Mouse (Mus musculus): ENCODE measurements around the gene Pacrg.

DNA sequence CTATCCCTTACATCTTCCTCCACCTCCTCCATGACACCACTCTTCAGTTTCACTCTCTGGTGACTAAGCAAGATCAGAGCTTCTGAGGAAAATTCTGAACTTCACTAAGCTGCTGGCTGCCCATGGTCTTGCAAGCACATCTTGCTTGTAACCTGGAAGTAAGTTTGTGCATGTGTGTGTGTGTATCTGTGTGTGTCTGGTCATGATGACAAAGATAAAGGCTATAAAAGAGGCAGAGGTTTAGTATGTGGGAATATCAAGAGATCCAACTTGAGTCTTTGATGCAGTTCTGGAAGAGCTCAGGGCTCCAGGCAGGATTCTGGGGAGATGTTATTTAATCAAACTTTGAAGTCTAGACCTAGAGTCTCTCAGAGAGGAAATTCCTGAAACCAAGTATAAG is 381.4 kb downstream of the Pacrg start:
- TF ChIP-seq CTCF (IDR thresholded peaks at IDR 0.05; ENCODE audit: low read depth, low read length), result no peak
- no peak for TF ChIP-seq GATA2 (IDR thresholded peaks at IDR 0.05; ENCODE audit: borderline replicate concordance, low read depth, low read length)
- TF ChIP-seq TAL1 (conservative IDR thresholded peaks at IDR 0.05; ENCODE audit: low read depth, low read length), result no peak

Data from G1E (cell line).